Mouse (Mus musculus): ENCODE data around the gene Letm1. TPM values are rescaled to one million over a fixed set of nuclear protein-coding genes. Genes with fewer than 3 reads are reported as not detected.

The Letm1 gene
- total RNA-seq, 1 experiment from 2014 or later, result 110 TPM

DNA sequence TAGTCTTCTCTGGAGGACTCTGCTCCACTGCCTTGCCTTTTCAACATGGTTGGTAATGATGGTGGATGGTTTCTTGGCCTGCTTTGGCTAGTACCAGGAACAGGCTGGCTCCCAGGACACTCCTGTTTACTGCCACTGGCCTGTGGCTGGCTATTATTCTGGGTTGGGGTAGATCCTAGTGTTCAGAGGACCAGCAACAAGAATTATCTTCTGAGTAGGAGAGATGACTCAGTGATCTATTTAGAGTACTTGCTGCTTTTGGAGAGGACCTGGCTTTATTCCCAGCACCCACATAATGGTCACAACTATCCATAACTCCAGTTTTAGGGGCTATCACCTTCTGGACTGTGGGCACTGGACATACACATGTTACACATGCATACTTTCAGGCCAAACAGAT is 44.3 kb downstream of the Letm1 start:
- DNase-seq, result no peak

DNA sequence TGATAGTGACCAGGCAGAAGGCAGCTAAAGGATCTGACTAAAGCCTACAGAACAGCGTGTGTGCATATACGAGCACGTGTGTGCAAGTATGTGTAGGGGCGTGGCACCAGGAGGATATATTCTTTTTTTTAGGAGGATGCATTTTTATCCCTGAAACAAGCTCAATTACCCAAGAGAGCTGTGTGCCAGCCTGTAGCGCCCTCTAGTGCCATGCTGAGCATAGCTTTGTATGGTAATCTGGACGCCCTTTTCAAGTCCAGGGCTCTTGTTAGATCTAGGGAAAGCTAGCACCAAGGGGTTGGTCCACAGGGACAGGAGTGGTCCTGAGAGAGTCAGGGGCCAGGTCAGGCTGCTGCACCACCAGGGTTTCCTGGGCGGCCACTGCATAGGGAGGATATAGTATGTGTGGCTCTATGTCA is 44.7 kb downstream of the Letm1 start:
- peak; percentile 73 for DNase-seq

DNA sequence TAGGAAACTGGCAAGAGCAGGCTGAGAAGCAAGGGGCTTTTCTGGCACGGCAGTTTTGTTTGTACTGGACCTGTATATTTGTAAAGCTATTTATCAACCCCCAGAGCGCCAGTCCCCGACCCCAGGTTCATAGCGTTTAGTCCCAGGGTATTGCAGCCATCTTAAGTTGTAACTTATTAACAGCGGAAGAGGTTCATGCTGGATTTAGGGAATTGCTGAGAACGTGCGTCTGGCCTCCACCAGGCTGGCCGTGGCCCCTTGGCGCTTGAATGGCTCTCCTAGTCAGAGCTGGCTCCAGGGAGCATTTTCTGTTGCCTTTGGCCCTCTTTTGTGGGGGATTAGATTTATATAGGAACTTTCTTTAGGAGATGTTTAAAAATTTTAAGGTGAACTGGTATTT is 46.4 kb downstream of the Letm1 start:
- no peak for DNase-seq

DNA sequence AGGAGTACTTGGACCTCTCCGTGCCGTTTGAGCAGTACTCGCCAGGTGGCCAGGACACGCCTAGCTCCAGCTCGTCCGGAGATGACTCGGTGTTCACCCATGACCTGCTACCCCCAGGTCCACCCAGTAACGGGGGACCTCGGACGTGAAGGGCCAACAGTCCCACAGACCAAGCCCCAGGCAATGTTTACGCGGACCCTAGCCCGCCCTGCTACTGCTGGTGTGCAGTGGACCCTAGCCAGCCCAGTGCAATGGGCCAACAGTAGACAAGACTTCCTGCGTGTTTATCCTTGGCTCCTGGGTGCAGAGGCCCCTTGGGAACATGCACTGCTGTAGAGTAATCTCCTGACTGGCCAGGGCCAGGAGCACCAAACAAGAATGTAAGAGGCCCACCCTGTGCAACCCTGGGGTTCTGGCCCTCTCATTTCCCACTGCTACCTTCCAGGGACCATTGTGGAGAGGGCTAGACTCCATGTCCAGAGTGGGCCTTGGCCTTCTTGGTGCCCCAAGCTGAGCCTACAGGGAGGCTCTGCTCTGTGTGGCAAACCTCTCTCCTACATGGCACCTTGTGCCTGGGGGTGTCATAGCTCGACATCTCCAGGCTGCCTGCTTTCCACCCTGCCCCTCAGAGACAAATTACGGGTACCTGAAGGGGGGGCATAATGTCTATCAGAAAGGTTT is 47.1 kb downstream of the Letm1 start:
- no peak for DNase-seq

DNA sequence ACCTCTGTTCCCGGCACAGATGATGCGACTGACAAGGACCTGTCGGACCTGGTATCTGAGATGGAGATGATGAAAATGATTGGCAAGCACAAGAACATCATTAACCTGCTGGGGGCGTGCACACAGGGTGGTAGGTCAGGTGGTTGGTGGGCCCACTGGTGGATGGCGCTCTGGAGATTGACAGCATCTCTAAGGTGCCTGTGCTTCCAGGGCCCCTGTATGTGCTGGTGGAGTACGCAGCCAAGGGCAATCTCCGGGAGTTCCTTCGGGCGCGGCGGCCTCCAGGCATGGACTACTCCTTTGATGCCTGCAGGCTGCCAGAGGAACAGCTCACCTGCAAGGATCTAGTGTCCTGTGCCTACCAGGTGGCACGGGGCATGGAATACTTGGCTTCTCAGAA is 48.8 kb downstream of the Letm1 start:
- no peak for DNase-seq

DNA sequence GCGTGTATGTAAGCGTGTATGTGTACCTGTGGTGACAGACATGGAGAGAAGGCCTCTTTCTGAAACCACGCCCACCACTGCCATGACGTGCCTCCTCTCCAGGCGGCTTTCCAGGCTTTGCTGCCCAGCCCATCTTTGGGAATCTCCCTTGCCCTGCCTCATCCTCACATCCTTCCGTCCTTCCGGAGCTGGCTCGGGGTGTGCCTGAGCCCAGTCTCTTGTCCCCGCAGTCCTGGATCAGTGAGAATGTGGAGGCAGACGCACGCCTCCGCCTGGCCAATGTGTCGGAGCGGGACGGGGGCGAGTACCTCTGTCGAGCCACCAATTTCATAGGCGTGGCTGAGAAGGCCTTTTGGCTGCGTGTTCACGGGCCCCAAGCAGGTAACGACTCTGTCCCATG is 51.6 kb downstream of the Letm1 start:
- DNase-seq, result no peak

DNA sequence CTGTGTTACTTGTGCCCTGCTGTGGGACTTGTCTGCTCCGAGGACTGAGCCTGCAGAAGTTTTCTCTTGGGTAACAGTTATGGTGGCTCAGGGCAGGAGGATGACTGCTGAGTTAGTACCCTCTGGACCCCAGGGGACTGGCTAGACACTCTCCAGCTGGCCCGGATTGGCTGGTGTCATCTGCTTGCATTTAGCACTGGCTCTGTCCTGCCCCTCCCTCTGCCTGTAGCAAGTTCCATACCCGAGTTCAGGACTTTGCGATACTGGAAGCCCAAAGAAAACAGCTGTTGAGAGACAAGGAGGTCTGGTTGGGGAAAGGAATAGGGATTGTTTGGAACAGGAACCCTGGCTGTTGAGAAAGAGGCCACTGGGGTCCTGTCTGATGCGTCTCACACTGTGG is 52.1 kb downstream of the Letm1 start:
- DNase-seq, result no peak

DNA sequence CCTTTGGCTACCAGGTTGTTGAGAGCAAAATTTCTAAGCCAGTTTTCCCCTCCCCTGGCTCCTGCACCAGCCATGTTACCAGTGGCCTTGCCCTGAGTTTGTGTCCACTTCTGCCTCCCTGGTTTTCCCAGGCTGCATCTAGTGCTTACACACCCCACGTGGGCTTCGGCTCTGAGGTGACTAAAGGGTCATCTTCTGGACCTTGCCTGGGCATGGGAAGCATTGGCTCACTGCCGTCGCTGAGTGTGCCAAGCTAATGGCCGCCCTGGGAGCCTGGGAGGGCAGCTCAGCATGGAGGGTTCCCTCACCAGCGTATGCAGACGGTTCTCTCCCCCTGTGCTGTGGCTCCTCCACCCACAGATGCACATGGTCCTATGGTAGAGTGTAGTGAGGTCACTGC is 53.8 kb downstream of the Letm1 start:
- DNase-seq, result no peak

DNA sequence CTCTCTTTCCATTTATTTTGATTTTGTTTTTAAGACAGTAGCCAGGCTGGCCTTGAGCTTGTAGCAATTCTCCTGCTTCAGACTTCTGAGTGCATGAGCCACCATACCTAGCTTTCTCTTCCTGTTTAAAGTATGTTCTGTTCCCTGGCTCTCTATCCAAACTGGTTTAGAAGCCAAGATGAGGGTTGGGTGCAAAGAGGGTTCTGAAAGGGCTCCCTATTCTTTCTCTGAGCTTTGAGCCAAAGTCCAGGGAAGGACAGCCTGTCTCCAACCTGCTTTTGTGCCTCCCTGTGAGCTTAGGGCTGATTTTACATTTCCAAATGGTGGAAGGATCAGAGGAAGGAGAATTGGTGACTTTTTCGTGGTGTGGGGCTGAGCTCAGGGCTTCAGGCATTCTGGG is 55.7 kb downstream of the Letm1 start:
- DNase-seq, result no peak

DNA sequence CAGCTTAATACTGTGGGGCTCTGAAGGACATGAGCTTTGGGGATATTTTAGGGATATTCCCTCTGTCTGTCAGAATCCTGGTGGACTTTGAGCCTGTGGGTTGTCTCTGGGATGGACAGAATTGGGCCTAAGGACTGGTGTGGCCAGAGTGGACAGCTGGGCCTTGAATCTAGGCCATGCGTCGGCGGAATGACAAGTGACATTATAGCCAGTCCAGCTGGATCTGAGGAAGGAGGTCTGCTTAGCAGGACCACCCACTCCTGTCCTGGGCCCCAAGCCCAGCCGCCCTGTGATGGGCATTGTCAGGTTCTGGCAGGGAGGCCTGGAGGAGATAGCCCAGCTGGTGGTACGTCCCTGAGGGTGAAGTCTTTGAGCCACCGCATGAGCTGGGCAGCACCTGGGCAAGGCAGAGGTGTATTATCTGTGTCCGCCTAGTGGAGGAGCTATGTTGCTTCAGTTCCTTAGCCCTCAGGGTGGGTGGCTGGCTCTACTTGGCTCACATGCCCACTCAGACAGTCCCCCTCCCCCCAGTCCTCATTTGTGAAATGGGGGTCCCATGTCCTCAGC is 56.5 kb downstream of the Letm1 start:
- DNase-seq, result no peak

DNA sequence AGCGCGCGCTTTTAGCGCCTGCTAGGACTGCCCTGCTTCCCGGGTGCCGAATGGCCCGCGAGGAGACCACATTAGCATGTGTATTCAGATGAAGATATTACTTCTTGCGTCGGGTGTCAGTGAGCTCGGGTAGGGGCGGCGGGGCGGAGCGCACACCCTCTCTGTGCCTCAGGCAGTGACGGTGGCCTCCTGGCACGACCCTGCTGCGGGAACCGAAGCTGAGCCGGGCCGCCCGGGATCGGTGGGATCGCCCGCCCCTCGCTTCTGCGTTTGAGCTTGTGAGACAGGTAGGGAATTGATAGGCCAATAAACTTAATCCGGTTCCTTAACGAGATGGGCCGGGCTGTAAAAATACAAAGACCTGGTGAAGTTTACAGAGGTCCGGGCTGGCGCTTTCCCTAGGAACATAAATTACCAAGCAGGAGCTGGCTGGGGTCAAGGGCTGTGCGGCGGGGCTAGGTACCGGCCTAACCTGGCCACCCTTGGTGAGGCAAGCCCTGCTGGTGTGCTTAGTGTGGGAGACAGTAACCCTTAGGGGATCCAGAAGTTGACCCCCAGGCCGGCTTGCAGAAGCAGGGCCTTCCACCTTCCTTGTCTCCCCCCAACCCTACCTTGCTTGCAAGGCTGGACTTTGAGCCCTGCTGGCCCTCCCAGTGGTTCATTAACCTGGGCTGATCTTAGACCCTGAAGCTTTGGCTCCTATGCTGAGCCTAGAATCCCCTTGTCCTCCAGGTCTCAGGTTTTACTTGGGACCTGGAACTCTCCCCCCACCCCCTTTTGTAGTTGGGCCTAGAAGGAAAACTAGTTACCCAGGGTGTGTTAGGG is 58.8 kb downstream of the Letm1 start:
- DNase-seq, result no peak

DNA sequence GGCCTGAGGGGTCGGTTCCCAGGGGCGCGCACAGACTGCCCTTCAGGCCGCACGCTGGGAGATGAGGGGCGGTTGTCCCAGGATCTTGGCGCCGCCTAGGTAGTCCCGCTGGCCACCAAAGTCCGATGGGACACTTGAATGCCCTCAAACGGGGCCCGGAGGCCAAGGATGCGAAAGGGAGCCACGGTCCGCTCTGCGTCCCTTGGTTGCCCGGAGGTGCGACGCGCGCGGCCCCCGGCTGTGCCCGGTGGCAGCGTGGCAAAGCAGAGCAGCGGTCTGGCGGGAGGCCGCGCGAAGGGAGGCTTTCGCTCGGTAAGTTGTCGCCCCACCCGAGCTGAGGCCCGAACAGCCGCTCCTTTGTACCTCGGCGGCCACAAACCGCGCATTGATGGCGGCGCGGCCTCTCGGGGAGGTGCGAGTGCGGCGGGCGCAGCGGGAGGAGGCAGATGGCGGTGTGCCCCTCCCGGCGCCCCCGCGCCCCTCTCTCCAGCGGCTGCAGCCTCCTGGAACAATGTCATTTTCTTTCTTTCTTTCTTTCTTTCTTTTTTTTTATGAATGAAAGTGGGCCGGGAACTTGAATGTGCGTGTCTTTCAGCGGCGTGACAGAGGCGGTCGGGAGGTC is 59.5 kb downstream of the Letm1 start:
- no peak for DNase-seq

DNA sequence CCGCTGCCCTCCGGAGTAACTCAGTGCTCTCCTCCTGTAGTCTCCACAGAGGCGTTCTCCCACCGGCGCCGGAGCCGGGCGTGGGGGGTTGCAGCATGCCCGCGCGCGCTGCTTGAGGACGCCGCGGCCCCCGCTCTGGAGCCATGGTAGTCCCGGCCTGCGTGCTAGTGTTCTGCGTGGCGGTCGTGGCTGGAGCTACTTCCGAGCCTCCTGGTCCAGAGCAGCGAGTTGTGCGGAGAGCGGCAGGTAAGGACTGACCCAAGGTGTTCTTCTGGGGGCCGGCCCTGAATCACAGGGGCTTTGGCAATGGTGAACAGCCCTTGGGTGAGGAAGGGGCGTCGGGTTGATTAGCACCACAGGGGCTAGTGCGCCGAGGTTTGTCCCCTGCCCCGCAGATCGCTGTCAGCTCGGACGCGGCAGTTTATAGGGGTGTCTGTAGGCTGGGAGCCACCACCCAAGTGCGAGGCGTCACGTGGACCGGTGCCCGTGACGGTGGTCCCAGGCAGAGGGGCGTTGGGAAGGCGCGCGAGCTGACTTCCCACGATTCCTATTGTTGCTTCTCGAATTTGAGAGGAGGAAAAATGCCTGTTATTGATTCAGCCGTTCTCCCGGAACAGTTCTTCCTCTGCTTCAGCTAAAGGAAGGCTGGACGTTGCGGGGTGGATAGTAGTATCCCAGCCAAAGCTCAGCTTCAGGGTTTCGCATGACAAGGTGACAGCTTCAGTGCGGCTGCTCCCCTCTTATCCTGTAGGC is 60.2 kb downstream of the Letm1 start:
- no peak for DNase-seq

DNA sequence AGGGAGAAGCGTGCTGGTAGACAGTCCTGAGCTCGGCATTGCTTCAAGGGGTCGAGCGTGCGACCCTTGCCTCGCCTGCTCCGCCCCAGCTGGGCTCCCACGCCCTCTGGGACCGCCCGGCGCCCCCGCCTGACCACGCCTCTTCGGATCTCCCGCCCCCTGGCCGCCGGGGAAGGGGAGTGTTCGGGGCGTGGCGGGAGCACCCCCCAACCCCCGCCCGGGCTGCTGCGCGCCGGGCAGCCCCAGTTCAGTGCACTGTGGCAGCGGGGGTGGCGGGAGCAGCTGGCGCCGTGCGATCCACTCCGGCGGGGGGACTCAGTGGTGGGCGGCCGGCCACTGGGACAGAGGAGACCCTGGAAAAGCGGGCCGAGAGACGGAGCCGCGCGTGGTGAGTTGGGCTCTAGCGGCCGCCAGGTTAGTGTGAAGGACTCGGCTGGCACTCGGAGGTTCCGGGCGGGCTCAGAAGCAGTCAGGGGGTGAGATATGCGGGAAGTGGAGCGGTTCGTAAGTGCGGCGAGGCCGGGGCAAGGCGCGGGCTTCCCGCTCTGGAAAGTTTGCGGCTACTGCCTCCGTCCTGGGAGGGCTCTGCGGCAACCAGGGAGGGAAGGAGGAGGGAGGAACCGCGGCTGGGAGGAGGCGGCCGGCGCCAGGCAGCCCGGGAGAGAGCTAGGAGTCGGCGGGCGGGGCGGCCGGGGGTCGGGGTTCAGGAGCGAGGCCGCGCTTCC is 60.9 kb downstream of the Letm1 start, which contains the start of gene Fgfr3:
TSS of gene Fgfr3 (plus strand) at position 134 of the 725 bp plus-strand sequence.
- DNase-seq, result peak; percentile 78

DNA sequence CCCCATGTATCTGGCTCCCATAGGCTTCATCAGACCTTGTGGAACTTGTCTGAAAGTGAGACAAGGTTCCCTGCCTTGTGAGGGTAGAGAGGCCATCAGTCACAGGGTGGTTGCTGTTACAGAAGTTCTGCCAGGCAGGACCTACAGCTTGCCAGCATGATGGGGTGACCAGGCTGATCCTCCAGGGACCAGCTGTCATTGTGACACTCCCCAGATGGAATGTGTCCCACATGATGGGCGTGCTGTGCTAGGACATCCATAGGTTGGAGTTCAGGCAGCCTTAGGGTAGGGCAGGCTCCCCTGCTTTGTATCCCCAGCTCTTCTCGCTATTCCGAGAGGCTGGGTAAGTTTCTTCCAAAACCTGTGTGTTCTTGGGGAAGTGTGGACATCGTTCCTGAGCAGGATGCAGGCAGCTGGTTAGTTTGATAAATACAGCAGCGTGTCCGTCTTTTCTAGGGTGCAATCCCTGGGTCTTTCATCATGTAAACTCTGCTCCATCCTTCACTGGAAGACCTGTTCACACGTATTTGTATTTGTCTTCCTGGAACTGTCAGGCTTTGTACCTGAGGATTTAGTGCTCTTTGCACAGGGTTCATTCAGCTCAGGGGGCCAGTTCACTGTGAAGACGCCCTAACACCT is 61.6 kb downstream of the Letm1 start:
- no peak for DNase-seq

DNA sequence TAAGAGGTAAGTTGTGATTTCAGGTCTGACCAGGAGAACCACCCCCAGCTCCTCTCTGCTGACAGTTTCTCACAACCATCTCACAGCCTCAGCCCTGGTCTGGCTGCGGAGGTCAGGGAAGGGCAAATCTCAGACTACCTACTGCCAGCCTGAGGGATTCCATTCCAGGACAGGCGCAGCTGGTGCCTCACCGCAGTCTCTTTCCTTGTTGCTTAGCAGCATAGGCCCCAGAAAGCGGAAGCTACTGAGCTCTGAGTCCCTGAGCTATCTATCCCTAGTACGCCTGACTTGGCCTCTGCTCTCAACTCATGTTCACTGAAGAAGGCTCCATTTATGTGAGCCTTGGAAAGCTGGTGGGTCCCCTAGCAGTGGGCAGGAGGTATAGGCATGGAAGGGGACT is 64.2 kb downstream of the Letm1 start:
- DNase-seq, result no peak

DNA sequence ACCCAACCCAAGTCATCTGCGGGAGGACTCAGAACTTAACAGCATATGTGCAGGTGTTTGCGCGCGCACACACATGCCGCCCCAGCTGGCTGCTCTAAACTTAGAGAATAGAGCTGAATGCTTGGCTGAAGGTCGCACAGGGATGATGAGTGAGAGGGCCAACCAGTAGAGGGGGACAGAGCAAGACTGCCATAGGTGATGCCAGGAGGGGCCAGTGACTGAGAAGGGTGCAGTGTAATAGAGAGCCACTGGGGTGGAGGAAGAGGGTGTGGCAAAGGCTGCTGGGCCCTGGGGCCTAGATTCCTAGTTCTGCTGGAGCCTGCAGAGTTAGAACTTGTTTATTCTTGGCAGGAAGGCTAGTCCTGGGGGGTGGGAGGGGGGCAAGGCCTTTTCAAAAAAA is 66.2 kb downstream of the Letm1 start:
- no peak for DNase-seq

DNA sequence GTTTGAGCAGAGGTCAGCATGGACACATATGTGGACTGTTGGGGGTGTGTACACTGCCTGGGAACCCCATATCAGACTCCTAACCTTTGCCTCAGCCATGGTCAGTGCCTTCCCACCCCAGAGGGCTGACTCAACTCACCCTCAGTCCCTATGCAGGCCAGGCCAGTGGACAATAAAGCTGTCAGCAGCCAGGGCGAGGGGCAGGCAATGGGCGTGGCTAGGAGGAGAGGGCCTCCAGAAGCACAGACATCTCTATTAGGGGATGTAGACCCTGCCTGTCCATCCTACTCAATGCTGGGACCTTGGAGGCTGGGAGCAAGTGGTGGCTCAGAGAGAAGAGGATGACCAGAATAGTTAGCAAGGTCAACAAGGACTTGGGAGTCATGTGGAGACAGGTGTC is 67.4 kb downstream of the Letm1 start:
- no peak for DNase-seq

DNA sequence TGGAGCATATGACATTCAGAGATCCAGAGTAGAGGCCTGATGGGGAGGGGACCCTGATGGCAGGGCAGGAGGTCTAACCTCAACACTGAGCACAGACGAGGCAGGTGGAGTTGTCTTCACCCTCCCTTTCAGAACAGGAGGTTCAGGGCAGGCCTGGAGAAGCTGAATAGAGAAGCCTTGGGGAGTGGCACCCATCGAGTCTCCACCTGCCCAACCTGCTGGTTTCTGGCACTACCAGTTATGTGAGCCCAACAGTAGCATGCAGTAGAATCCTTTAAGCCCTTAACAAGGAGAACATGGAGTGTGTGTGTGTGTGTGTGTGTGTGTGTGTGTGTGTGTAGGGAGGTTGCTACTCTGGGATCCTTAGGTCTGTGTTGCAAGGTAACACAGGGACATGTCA is 70.1 kb downstream of the Letm1 start:
- DNase-seq, result no peak

DNA sequence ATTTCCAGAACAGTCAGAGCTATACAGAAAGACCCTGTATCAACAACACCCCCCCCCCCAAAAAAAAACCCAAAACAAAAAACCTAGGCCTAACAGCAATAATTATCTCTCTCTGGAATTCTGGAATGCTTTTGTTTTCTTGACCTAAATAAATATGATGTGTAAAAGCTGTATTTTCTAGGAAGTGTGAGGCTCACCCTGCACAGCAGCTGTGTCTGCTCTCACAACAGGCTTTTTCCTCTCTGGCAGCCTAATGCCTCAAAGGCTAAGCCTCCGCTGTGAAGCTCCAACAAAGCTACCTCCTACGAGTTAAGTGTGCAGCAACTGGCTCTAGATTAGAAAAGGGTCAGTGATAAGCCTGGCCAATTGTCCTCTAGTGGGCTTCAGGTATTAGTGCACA is 73.6 kb downstream of the Letm1 start:
- DNase-seq, result no peak

DNA sequence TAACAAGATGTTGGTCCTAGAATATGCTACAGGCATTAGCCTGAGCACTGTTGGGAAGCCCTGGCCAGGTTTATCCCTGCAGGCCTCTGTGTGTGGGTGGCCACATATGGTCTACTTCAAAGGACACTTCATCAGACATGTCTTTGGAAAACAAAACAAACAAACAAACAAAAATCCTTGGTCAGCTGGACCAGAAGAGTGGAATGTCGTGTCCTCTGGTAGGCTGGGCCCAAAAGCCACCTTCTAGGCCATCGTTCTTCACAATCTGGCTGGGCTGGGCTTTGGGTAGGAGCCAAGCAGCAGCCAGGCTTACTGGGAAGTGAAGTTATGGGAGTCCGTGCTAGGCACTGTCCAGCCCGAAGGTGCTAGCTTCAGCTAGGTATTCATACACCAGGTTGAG is 75.5 kb downstream of the Letm1 start:
- no peak for DNase-seq
